ENCODE assay signal across 13 mouse cellular contexts in the genomic region with DNA sequence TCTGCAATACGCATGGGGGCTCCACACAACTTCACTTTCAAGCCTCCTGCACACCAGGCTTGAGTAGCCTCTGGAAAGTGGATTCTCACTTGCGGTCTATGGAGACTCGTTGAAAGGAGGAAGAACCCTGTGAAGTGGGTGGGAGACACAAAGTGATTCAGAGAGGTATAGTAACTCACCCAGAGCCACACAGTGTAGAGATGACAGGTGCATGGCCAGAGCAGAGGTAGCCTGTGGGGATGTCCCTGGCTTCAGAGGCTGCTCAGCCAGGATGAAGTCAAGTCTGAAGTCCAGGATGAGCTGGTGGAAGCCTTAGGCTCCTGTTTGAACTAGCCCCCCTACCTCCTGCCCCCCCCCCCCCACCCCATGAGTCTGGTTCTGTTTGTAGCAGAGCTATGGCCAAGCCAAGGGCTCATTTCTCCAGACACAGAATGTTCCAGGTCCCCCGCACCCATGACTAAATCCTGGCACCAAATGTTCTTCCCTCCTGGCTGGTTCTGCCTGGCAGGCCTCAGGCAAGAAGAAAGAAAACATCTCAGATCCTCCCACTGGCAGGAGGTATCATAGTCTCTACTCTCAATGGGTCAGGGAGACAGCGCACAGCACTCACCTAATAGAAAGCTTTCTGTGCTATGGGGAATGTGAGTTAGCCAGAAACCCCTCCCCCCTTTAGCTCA. TPM values are rescaled to one million over a fixed set of nuclear protein-coding genes. Genes with fewer than 3 reads are reported as not detected.
A peak's percentile ranks its signal among the peaks of the same experiment; 100 is the strongest.
DNase-seq lines count a peak whose midpoint lies in the region; ATAC-seq and TF ChIP-seq lines count a peak whose summit lies in the region.
"Had no signal": no experiment of that assay in that cellular context is flagged by ENCODE, and none has a peak within 500 bp of the region (broad histone marks: within the 10 kb centered on the region; RNA-seq: fewer than 3 reads in every experiment).

No protein-coding gene starts in this region.

- H3K79me2 ChIP-seq in heart, adult 2 months (replicated peaks; ENCODE audit: control insufficient read depth, insufficient read depth, low read length): no peaks in the 10 kb centered on the region

- no peak overlapping the region for H3K4me3 ChIP-seq in forebrain, embryonic 12.5 days (replicated peaks)
- H3K4me3 ChIP-seq in forebrain, embryonic 14.5 days (ENCODE audit: low read depth, low read length): no peak overlapping the region
- no peak overlapping the region for H3K4me3 ChIP-seq in neural tube, embryonic 12.5 days
- no peak overlapping the region for H3K4me3 ChIP-seq in heart, adult 2 months

- no peak for TF ChIP-seq EP300 in heart, adult 2 months (IDR thresholded peaks at IDR 0.05; ENCODE audit: insufficient read depth, low read depth, low read length)

- 0 out of 2 replicates have a peak, but pooled peaks have one; percentile 13 for ATAC-seq in forebrain, embryonic 12.5 days (ENCODE audit: low FRiP score)
- no peak for ATAC-seq in forebrain, embryonic 14.5 days
- ATAC-seq in neural tube, embryonic 12.5 days (ENCODE audit: low FRiP score, low read depth): 0 out of 2 replicates have a peak, but pooled peaks have one; percentile 34

- H3K9ac ChIP-seq in forebrain, embryonic 12.5 days: no peak overlapping the region
- H3K9ac ChIP-seq in forebrain, embryonic 14.5 days (ENCODE audit: low read length): no peak overlapping the region
- no peak overlapping the region for H3K9ac ChIP-seq in neural tube, embryonic 12.5 days
- no peak overlapping the region for H3K9ac ChIP-seq in heart, adult 2 months (ENCODE audit: low read depth, low read length)

- TF ChIP-seq CTCF in heart, adult 2 months (IDR thresholded peaks at IDR 0.05): no peak

- peaks cover 30% of the 10 kb centered on the region; the same call in 1 of the 2 replicates for H3K27me3 ChIP-seq in forebrain, embryonic 12.5 days
- H3K27me3 ChIP-seq in forebrain, embryonic 14.5 days (replicated peaks; ENCODE audit: control insufficient read depth, insufficient read depth, low read length): no peaks in the 10 kb centered on the region
- no peaks in the 10 kb centered on the region; the same call in 1 of the 2 replicates for H3K27me3 ChIP-seq in neural tube, embryonic 12.5 days (replicated peaks)
- no peaks in the 10 kb centered on the region; the same call in 1 of the 2 replicates for H3K27me3 ChIP-seq in heart, adult 2 months (ENCODE audit: control insufficient read depth, insufficient read depth, low read length)

- no peak for DNase-seq in forebrain, embryonic 14.5 days (ENCODE audit: low spot score)
- DNase-seq in neural tube, embryonic 10.5 days (ENCODE audit: extremely low spot score, low spot score): no peak
- DNase-seq in layer of hippocampus, postnatal 36 days: peak; percentile 76 to 77
- DNase-seq in right cerebral cortex, postnatal 14 days: peak; percentile 26
- no peak for DNase-seq in lung, postnatal 10 days
- no peak for DNase-seq in heart, adult 2 months
- DNase-seq: adrenal gland, adult 2 months; cerebellum, adult 11 months; heart, postnatal 36 days; kidney, postnatal 10 days had no signal

- H3K4me1 ChIP-seq in forebrain, embryonic 12.5 days: peaks cover 29% of the 10 kb centered on the region
- H3K4me1 ChIP-seq in forebrain, embryonic 14.5 days (ENCODE audit: control insufficient read depth, insufficient read depth, low read length): peaks cover 5% of the 10 kb centered on the region; the same call in 1 of the 2 replicates
- peaks cover 22% of the 10 kb centered on the region for H3K4me1 ChIP-seq in neural tube, embryonic 12.5 days
- H3K4me1 ChIP-seq in heart, adult 2 months (ENCODE audit: control insufficient read depth, insufficient read depth, low read length): no peaks in the 10 kb centered on the region

- H3K4me2 ChIP-seq in forebrain, embryonic 12.5 days: no peak overlapping the region
- H3K4me2 ChIP-seq in forebrain, embryonic 14.5 days (ENCODE audit: low read length): no peak overlapping the region
- no peak overlapping the region for H3K4me2 ChIP-seq in neural tube, embryonic 12.5 days (replicated peaks)

- WGBS in forebrain, embryonic 12.5 days: 53% methylated on average over 5 of the region's 5 CpGs
- WGBS in forebrain, embryonic 14.5 days: 45% methylated on average over 5 of the region's 5 CpGs
- WGBS in neural tube, embryonic 12.5 days: 56% methylated on average over 5 of the region's 5 CpGs
- 51% methylated on average over 5 of the region's 5 CpGs for WGBS in heart, adult 2 months

- H3K36me3 ChIP-seq in forebrain, embryonic 12.5 days (replicated peaks): no peaks in the 10 kb centered on the region
- H3K36me3 ChIP-seq in forebrain, embryonic 14.5 days (ENCODE audit: control insufficient read depth, insufficient read depth, low read length): no peaks in the 10 kb centered on the region
- H3K36me3 ChIP-seq in neural tube, embryonic 12.5 days: no peaks in the 10 kb centered on the region
- H3K36me3 ChIP-seq in heart, adult 2 months (ENCODE audit: control insufficient read depth, insufficient read depth, low read length): no peaks in the 10 kb centered on the region

- TF ChIP-seq POLR2A in heart, adult 2 months (IDR thresholded peaks at IDR 0.05; ENCODE audit: insufficient read depth, low read depth, low read length): no peak

- H3K27ac ChIP-seq in forebrain, embryonic 12.5 days: no peak overlapping the region
- H3K27ac ChIP-seq in forebrain, embryonic 14.5 days (ENCODE audit: low read depth, low read length): no peak overlapping the region
- no peak overlapping the region for H3K27ac ChIP-seq in neural tube, embryonic 12.5 days
- no peak overlapping the region for H3K27ac ChIP-seq in heart, adult 2 months
- H3K27ac ChIP-seq: macrophage had no signal

- H3K9me3 ChIP-seq in forebrain, embryonic 12.5 days: no peaks in the 10 kb centered on the region
- H3K9me3 ChIP-seq in forebrain, embryonic 14.5 days (replicated peaks; ENCODE audit: control insufficient read depth, low read length): no peaks in the 10 kb centered on the region
- H3K9me3 ChIP-seq in neural tube, embryonic 12.5 days: no peaks in the 10 kb centered on the region

- intact Hi-C loops in heart, adult 2 months (cut with DNase I): no loop called here

RNA-seq across cellular contexts. Expression of a gene that starts 54.2 kb away (rescaled TPM):
- 1.2 and 1.5 TPM in 2 replicates for polyA plus RNA-seq in forebrain, embryonic 12.5 days (2016; fragmentation: Nextera tagmentation; extraction: Ambion mirVana)
- 2.2 and 3.2 TPM in 2 replicates for polyA plus RNA-seq in forebrain, embryonic 14.5 days (2014; fragmentation: Nextera tagmentation; extraction: Ambion mirVana)
- 2.7 and 4.0 TPM in 2 replicates for polyA plus RNA-seq in neural tube, embryonic 12.5 days (2016; fragmentation: Nextera tagmentation; extraction: Ambion mirVana)
- total RNA-seq in layer of hippocampus, postnatal 36 days (2021): 100 to 1,000 TPM in 1 of 2 experiments, 10 to 100 TPM in 1; 91.4 to 102 TPM
- under 1 TPM in 1 of 2 experiments, not detected in 1; 0.31 TPM for total RNA-seq in heart, adult 2 months (2021)
- polyA plus RNA-seq in heart, adult 2 months (2012; rRNA removed): 0.47 and 0.59 TPM in 2 replicates
- polyA plus RNA-seq: macrophage had no signal

RNA-seq across cellular contexts. Expression of a gene that starts 54.3 kb away (rescaled TPM):
- polyA plus RNA-seq in forebrain, embryonic 12.5 days (2016; fragmentation: Nextera tagmentation; extraction: Ambion mirVana): 57.5 and 60.5 TPM in 2 replicates
- 70.6 and 76.3 TPM in 2 replicates for polyA plus RNA-seq in forebrain, embryonic 14.5 days (2014; fragmentation: Nextera tagmentation; extraction: Ambion mirVana)
- polyA plus RNA-seq in neural tube, embryonic 12.5 days (2016; fragmentation: Nextera tagmentation; extraction: Ambion mirVana): 79.5 and 82.3 TPM in 2 replicates
- 100 to 1,000 TPM; 132 to 136 TPM for total RNA-seq in layer of hippocampus, postnatal 36 days (2021)
- 10 to 100 TPM; 19.7 to 26.7 TPM for total RNA-seq in heart, adult 2 months (2021)
- 18.7 and 35.0 TPM in 2 replicates for polyA plus RNA-seq in heart, adult 2 months (2012; rRNA removed)

Comparison
In these comparisons a context has a peak if more than half of its experiments do, and no peak if none do; other contexts are left out.
1. DNase-seq: peak in layer of hippocampus, postnatal 36 days (2 of 2) and right cerebral cortex, postnatal 14 days (single experiment); none in forebrain, embryonic 14.5 days (single experiment), neural tube, embryonic 10.5 days (single experiment), lung, postnatal 10 days (single experiment) and heart, adult 2 months (0 of 2).